Mouse (Mus musculus): ENCODE data around the gene Muc5ac. TPM values are rescaled to one million over a fixed set of nuclear protein-coding genes. Genes with fewer than 3 reads are reported as not detected.
"Not testable (repeated sequence)": the region's sequence is repeated elsewhere in the genome, so short reads cannot be mapped to it uniquely, and the experiment has no call there.

The Muc5ac gene
- polyA plus RNA-seq, 1 experiment from 2014 or later = not detected

GRCm38 (mm10) chr7:141805384-141805783, 16.6 kb downstream of the Muc5ac start:
- ATAC-seq = no peak
- Histone ChIP-seq H3K36me3 (no peaks in the 10 kb centered on the region), H3K9ac (replicated peaks) (no peak overlapping the region), H3K27ac (no peak overlapping the region), H3K4me2 (replicated peaks) (no peak overlapping the region), H3K27me3 (no peaks in the 10 kb centered on the region), H3K9me3 (no peaks in the 10 kb centered on the region), H3K4me1 (replicated peaks) (no peaks in the 10 kb centered on the region), H3K4me3 (replicated peaks) (no peak overlapping the region)
- 87% methylated on average over 7 of the region's 7 CpGs for WGBS

GRCm38 (mm10) chr7:141807823-141808222, 19.1 kb downstream of the Muc5ac start:
- not testable (repeated sequence) for H3K9ac ChIP-seq (replicated peaks); H3K36me3 ChIP-seq; H3K9me3 ChIP-seq; H3K27ac ChIP-seq; H3K27me3 ChIP-seq; H3K4me3 ChIP-seq (replicated peaks); H3K4me2 ChIP-seq (replicated peaks); ATAC-seq; H3K4me1 ChIP-seq (replicated peaks)
- no CpG with 5 or more reads among the region's 4 CpGs for WGBS

- not testable (repeated sequence) for H3K36me3 ChIP-seq; H3K4me3 ChIP-seq (replicated peaks); H3K9ac ChIP-seq (replicated peaks); H3K27ac ChIP-seq; ATAC-seq; H3K4me1 ChIP-seq (replicated peaks); H3K4me2 ChIP-seq (replicated peaks); H3K9me3 ChIP-seq; H3K27me3 ChIP-seq
- WGBS = no CpG with 5 or more reads among the region's 4 CpGs
These were observed 21.2 kb downstream of the Muc5ac start for GRCm38 (mm10) chr7:141809933-141810332.

GRCm38 (mm10) chr7:141813321-141813720, 24.5 kb downstream of the Muc5ac start:
- Histone ChIP-seq H3K4me2 (replicated peaks) (no peak overlapping the region), H3K36me3 (no peaks in the 10 kb centered on the region), H3K9me3 (no peaks in the 10 kb centered on the region), H3K4me1 (replicated peaks) (peaks cover 7% of the 10 kb centered on the region; the same call in 1 of the 2 replicates), H3K27me3 (no peaks in the 10 kb centered on the region), H3K9ac (replicated peaks) (no peak overlapping the region), H3K4me3 (replicated peaks) (no peak overlapping the region), H3K27ac (no peak overlapping the region)
- ATAC-seq = no peak
- WGBS = 81% methylated on average over 4 of the region's 4 CpGs

- Histone ChIP-seq H3K27ac (no peak overlapping the region), H3K4me1 (replicated peaks) (peaks cover 7% of the 10 kb centered on the region; the same call in 1 of the 2 replicates), H3K4me3 (replicated peaks) (no peak overlapping the region), H3K4me2 (replicated peaks) (no peak overlapping the region), H3K27me3 (no peaks in the 10 kb centered on the region), H3K9ac (replicated peaks) (no peak overlapping the region), H3K36me3 (no peaks in the 10 kb centered on the region), H3K9me3 (no peaks in the 10 kb centered on the region)
- ATAC-seq = no peak
- WGBS = 88% methylated on average over 4 of the region's 4 CpGs
These were observed 26.6 kb downstream of the Muc5ac start for GRCm38 (mm10) chr7:141815361-141815760.

- no peak overlapping the region for H3K4me3 ChIP-seq (replicated peaks)
- H3K4me1 ChIP-seq (replicated peaks) = peaks cover 7% of the 10 kb centered on the region; the same call in 1 of the 2 replicates
- no peak overlapping the region for H3K27ac ChIP-seq
- WGBS = 60% methylated on average over 11 of the region's 11 CpGs
- no peaks in the 10 kb centered on the region for H3K36me3 ChIP-seq
- no peak for ATAC-seq
- H3K9me3 ChIP-seq = no peaks in the 10 kb centered on the region
- no peaks in the 10 kb centered on the region for H3K27me3 ChIP-seq
- no peak overlapping the region for H3K9ac ChIP-seq (replicated peaks)
- no peak overlapping the region for H3K4me2 ChIP-seq (replicated peaks)
These were observed 28.7 kb downstream of the Muc5ac start for GRCm38 (mm10) chr7:141817355-141818075.

- no peak overlapping the region for H3K9ac ChIP-seq (replicated peaks)
- no peaks in the 10 kb centered on the region for H3K27me3 ChIP-seq
- H3K27ac ChIP-seq = no peak overlapping the region
- no peak overlapping the region for H3K4me3 ChIP-seq (replicated peaks)
- peaks cover 7% of the 10 kb centered on the region; the same call in 1 of the 2 replicates for H3K4me1 ChIP-seq (replicated peaks)
- 80% methylated on average over 3 of the region's 3 CpGs for WGBS
- no peaks in the 10 kb centered on the region for H3K9me3 ChIP-seq
- H3K36me3 ChIP-seq = no peaks in the 10 kb centered on the region
- H3K4me2 ChIP-seq (replicated peaks) = no peak overlapping the region
- ATAC-seq = no peak
These were observed 29.5 kb downstream of the Muc5ac start for GRCm38 (mm10) chr7:141818267-141818666.

GRCm38 (mm10) chr7:141822582-141823261, 34.0 kb downstream of the Muc5ac start:
- no peaks in the 10 kb centered on the region for H3K9me3 ChIP-seq
- H3K9ac ChIP-seq (replicated peaks) = no peak overlapping the region
- no peak overlapping the region for H3K4me2 ChIP-seq (replicated peaks)
- no peak overlapping the region for H3K27ac ChIP-seq
- H3K4me3 ChIP-seq (replicated peaks) = no peak overlapping the region
- H3K27me3 ChIP-seq = no peaks in the 10 kb centered on the region
- H3K4me1 ChIP-seq (replicated peaks) = peaks cover 3% of the 10 kb centered on the region; the same call in 1 of the 2 replicates
- H3K36me3 ChIP-seq = no peaks in the 10 kb centered on the region
- WGBS = 64% methylated on average over 4 of the region's 4 CpGs
- ATAC-seq = no peak

- ATAC-seq = no peak
- Histone ChIP-seq H3K27ac (no peak overlapping the region), H3K36me3 (no peaks in the 10 kb centered on the region), H3K4me1 (replicated peaks) (no peaks in the 10 kb centered on the region), H3K27me3 (no peaks in the 10 kb centered on the region), H3K9me3 (no peaks in the 10 kb centered on the region), H3K4me3 (replicated peaks) (no peak overlapping the region), H3K4me2 (replicated peaks) (no peak overlapping the region), H3K9ac (replicated peaks) (no peak overlapping the region)
- 87% methylated on average over 6 of the region's 6 CpGs for WGBS
These were observed 34.9 kb downstream of the Muc5ac start for GRCm38 (mm10) chr7:141823699-141824098.

- no peak overlapping the region for H3K4me2 ChIP-seq (replicated peaks)
- ATAC-seq = no peak
- H3K9me3 ChIP-seq = no peaks in the 10 kb centered on the region
- no peak overlapping the region for H3K4me3 ChIP-seq (replicated peaks)
- no peak overlapping the region for H3K27ac ChIP-seq
- H3K36me3 ChIP-seq = no peaks in the 10 kb centered on the region
- no peaks in the 10 kb centered on the region for H3K4me1 ChIP-seq (replicated peaks)
- 93% methylated on average over 9 of the region's 9 CpGs for WGBS
- H3K9ac ChIP-seq (replicated peaks) = no peak overlapping the region
- no peaks in the 10 kb centered on the region for H3K27me3 ChIP-seq
These were observed 35.6 kb downstream of the Muc5ac start for GRCm38 (mm10) chr7:141824398-141824797.

- ATAC-seq = no peak
- no peak overlapping the region for H3K4me2 ChIP-seq (replicated peaks)
- no peaks in the 10 kb centered on the region for H3K9me3 ChIP-seq
- 82% methylated on average over 7 of the region's 7 CpGs for WGBS
- no peaks in the 10 kb centered on the region for H3K27me3 ChIP-seq
- no peaks in the 10 kb centered on the region for H3K36me3 ChIP-seq
- H3K27ac ChIP-seq = no peak overlapping the region
- H3K9ac ChIP-seq (replicated peaks) = no peak overlapping the region
- H3K4me3 ChIP-seq (replicated peaks) = no peak overlapping the region
- no peaks in the 10 kb centered on the region for H3K4me1 ChIP-seq (replicated peaks)
These were observed 47.2 kb downstream of the Muc5ac start for GRCm38 (mm10) chr7:141835941-141836340.

- H3K9ac ChIP-seq (replicated peaks) = no peak overlapping the region
- no peak overlapping the region for H3K27ac ChIP-seq
- H3K9me3 ChIP-seq = no peaks in the 10 kb centered on the region
- 82% methylated on average over 8 of the region's 8 CpGs for WGBS
- no peaks in the 10 kb centered on the region for H3K27me3 ChIP-seq
- H3K4me2 ChIP-seq (replicated peaks) = no peak overlapping the region
- no peak for ATAC-seq
- H3K36me3 ChIP-seq = no peaks in the 10 kb centered on the region
- no peaks in the 10 kb centered on the region for H3K4me1 ChIP-seq (replicated peaks)
- no peak overlapping the region for H3K4me3 ChIP-seq (replicated peaks)
These were observed 47.7 kb downstream of the Muc5ac start for GRCm38 (mm10) chr7:141836423-141836822.

Measured in midbrain, embryonic 13.5 days (tissue).